Mouse (Mus musculus) cerebellum, postnatal 25 days (tissue): ENCODE measurements around the gene Copb1.
A peak's percentile ranks its signal among the peaks of the same experiment; 100 is the strongest.

Source experiments
- DNase-seq, 2 experiments: peaks; one replicate each; pipeline ENCODE4 v3.0.0; 2021; ENCODE audit warnings: mixed read lengths in 2 of 2

Gene Copb1

GRCm38 (mm10) chr7:114253885-114254833, at the start of gene Copb1:
Gene Copb1, minus strand, starts transcription at chr7:114254711.
- peak; percentile 92 to 95 for DNase-seq

GRCm38 (mm10) chr7:114301293-114301782, 46.8 kb upstream of the Copb1 start:
- DNase-seq: no peak

DNA sequence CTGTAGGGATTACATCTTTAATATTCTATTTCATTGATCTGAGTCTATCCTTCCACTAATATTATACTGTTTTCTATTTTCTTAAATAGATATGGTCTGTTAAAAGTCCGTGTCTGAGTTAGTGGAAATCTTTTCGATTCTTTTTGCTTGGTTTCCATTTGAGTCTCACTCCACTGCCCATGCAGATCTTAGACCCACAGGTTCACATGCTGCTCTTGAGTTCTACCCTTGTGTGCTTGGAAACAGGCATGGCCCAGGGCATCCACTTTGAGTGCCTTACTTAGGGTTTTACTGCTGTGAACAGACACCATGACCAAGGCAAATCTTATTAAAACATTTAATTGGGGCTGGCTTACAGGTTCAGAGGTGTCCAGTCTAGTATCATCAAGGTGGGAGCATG, 46.3 kb upstream of the Copb1 start:
- no peak for DNase-seq

DNA sequence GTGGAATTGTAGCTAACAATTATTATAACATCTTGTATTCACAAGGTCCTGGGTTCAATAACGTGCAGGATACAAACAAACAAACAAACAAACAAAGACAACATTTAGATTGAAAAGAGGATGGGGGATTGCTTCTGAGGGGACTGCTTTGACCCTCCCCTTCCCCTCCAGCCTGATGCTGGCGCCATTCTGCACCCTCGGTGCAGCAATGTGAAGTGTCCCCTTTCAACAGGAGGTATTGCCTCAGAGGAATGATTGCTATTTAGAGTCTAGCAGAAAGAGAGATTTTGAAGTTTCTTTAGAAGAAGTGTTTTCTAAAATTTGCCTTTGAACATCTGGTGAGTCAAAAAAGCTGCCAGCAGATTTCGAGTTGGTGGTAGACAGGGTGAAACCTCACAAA, 44.7 kb upstream of the Copb1 start:
- no peak for DNase-seq

- DNase-seq: peak in 1 of 2 experiments; percentile 42
Measured at GRCm38 (mm10) chr7:114294698-114295097, 40.2 kb upstream of the Copb1 start.

- no peak for DNase-seq
Measured at GRCm38 (mm10) chr7:114293903-114294302, 39.4 kb upstream of the Copb1 start.

- DNase-seq: peak; percentile 85 to 93
Measured at GRCm38 (mm10) chr7:114292501-114292971, 38.0 kb upstream of the Copb1 start.

DNA sequence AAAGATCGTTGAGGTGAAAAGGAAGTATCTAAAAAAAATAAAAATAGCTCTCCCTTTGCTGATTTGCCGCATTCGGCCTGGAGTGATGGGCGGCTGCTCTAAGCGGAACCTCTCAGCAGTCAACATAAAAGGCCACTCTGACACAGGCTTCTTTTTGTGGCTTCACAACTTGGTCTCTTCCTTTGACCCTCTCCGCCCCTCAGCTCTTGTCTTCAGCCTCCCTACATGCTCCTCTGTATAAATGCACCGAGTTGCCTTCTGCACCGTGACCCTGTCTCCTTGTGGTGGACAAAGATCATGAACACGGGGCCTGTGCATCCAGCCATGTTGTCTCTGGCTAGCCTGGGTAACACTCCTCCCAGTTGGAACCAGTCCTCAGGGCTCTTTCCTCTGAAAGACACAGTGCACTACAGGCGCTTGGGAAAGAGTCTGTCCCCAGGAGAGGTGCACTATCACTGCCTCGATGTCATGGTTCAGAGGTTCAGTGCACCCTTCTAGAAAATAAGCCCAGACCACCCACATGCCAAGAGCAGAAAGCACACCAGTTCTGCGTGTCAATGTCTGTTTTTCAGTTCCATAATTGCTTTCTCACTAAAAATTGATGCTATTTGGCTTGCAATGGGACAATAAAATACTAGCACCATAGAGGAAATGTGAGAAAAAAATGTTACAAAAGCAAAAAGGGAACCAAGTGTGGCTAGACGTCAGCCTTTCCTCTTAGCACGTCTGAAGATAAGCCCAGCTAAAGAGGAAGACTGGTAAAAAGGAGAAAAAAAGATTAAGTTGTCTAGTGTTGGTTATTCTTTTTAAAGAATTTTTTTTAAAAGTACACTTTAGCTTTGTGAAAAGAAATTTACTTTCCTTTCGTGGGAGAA, 37.2 kb upstream of the Copb1 start:
- DNase-seq: peak; percentile 55 to 62

GRCm38 (mm10) chr7:114290078-114290506, 35.6 kb upstream of the Copb1 start:
- peak; percentile 85 to 86 for DNase-seq

GRCm38 (mm10) chr7:114284296-114284910, 29.9 kb upstream of the Copb1 start:
- DNase-seq: no peak

- DNase-seq: no peak
Measured at GRCm38 (mm10) chr7:114283006-114283405, 28.5 kb upstream of the Copb1 start.

DNA sequence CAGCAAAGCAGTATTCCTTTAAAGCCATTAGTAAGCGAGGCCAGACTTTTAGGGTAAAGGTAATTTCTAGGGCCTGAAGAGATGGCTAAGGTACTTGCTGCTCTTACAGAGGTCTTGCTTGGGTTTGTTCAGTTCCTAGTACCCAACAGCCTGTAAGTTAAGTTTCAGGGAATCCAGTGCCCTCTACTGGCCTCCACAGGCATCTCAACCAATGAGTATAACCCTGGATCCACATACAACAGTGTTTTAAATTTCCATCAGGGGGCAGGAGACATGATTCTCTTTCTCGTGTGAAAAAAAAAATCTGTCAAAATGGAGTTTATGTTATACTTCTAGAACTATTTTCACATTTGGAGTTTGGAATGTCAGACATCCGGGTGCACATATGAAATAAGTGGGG, 27.2 kb upstream of the Copb1 start:
- peak; percentile 29 to 59 for DNase-seq

- DNase-seq: peak; percentile 97 to 99
Measured at GRCm38 (mm10) chr7:114276005-114276752, 21.7 kb upstream of the Copb1 start, which contains the start of gene Psma1. Gene Psma1, minus strand, starts transcription at chr7:114276118.

DNA sequence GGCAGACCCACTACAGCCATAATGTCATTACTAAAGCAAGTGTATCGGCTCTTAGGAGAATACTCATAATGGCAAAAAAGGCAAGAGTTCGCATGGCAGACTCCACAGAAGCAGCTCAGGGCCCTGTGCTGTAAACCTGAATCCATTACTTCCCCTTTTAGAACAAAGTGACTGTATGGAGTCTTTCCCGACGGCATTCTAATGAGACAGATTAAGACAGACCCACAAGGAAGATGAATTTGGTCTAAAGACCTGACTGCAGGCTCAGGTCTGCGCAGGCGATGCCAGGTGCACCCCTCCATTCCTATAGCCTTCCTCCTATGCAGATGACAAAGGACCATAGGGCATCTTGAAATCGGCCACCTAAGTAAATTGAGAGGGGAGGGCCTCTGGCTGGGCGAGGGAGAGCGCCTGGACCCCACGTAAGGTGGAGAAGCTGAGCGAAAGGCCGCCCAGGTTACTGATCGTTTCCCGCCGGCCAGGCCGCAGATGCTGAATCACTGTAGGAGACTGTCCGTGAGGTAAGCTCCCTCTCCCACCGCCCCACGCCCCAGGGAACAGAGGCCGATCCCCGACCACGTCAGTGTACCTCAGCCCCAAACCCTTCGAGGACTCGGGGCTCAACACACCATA, 21.0 kb upstream of the Copb1 start:
- no peak for DNase-seq

- DNase-seq: no peak
Measured at GRCm38 (mm10) chr7:114268446-114268845, 13.9 kb upstream of the Copb1 start.

DNA sequence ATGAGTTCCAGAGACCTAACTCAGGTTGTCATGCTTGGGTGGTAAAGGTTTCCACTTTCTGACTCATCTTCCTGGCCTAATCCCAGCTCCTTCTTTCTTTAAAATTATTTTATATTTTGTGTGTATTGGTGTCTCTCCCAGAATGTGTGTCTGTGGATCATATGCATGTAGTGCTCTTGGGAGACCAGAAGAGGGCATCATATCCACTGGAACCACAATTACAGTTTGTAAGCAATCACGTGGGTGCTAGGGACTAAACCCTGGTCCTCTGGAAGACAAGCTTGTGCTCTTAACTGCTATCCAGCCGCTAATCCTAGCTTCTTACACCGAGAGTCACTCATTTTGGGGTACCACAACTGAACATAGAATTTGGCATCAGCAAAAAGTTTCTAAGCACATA, 2.8 kb downstream of the Copb1 start:
- no peak for DNase-seq

DNA sequence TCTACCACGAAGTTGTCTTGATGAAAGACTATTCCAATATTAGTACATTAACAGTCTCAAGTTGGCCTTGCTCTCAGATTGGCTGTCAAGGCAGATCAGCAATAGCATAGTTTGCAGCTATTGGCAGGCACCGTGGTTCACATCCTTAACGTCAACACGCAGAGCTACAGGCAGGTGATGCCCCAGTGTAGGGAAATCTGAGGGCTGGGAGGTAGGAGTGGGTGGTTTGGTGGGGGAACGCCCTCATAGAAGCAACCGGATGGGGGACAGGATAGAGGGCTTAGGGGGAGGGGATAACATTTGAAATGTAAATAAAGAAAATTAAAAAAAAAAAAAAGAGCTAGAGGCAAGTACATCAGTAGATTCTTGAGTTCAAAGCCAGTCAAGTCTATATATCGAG, 20.5 kb downstream of the Copb1 start:
- no peak for DNase-seq

GRCm38 (mm10) chr7:114232982-114233381, 21.5 kb downstream of the Copb1 start:
- DNase-seq: no peak

- DNase-seq: no peak
Measured at GRCm38 (mm10) chr7:114231857-114232256, 22.7 kb downstream of the Copb1 start.

DNA sequence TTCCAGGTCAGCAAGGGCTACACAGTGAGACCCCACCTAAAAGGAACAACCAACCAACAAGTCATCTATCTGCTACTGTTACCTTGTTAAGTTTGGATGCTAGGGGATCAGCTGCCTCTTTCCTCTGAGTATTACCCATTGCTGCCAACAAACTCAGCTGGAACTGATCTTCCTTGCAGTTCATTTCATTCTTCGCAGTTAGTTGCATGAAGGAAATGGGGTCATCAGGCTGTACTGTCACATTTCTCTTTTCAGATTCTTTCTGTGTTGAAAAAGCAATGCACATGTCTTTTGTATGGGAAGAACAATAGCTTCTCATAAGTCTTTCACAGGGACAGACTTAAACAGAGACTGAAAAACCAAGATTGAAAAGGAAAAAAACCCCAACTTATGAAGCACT, 28.0 kb downstream of the Copb1 start:
- DNase-seq: no peak

DNA sequence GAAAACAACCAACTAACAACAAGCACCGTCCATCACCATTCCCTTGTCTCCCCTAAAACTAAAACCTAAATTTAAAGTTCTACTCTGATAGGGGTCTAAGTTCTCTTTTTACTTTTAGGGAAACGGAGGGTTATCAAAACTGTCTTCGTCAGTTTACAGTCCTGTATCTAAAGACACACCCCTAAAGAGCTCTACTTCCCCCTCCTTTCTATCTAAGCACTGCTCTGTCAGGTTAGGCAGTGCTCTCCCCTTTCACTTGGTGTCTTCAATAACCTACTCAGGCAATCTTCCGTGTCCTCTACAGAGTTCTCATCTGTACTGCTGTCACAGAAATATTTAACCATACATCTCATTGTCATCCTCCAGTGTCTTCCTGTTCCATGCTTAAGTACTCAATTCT, 34.1 kb downstream of the Copb1 start:
- DNase-seq: no peak
